Mouse (Mus musculus): ENCODE results near the gene Ift122.

Ift122 gene

DNA sequence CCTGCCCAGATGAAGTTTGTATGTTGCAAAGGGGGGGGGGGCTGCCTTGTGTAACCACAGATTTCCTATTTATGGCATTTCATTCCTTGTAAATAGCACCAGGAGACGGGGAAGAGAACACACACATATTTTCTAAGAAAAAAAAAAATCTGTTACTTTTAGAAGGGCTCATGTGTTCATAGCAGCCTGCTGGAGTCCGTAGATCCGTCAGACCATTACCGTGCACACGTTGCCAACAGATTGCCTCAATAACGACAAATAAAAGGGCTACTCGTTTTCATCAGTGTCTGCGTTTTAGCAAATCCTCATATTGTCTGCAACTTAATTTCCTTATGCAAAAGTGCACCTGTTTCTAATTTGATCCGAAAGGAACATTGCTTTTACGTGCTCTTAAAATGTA, 73.1 kb downstream of the Ift122 start:
- no peak for DNase-seq (ENCODE audit: low spot score)

DNA sequence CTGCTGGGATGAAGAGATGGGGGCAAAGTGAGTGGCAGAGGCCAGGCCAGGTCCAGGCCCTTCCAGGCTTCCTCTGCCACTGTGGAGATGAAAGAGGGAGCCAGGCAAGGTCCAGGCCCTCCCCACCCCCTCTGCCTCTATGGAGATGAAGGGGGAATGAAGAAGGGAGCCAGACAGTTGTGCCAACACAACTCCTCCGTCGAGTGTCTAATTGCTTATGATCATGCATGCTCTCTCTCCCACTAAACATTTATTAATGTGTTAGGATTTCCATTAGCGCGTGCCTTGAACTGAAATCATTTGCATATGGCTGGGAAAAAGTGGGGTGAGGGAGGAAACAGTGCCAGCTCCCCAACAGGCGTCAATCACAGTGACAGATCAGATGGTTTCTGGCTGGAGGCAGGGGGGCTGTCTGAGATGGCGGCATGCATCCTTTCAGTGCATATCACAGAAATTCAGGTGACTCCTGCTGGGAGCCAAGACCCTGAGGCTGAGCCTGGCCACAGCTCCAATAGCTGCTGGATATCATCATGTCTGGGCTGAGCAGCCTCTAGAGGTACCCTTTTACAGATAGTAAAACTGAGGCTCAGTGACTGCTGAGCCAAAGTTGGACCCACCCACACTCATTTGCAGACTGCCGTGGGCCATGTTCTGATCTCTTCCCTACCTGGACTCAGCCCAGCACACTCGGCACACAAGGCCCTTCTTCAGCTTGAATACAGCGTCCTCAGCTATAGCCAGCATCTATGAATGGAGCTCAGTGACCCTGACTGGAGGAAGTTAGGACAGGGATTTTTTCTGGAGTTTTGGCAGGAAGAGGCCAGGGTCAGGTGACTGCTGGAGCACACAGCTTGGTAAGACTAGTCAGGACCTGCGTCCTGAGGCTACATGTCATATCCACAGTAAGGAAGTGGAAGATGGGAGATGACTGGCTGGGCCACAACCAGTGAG, 74.3 kb downstream of the Ift122 start:
- no peak for DNase-seq (ENCODE audit: low spot score)

DNA sequence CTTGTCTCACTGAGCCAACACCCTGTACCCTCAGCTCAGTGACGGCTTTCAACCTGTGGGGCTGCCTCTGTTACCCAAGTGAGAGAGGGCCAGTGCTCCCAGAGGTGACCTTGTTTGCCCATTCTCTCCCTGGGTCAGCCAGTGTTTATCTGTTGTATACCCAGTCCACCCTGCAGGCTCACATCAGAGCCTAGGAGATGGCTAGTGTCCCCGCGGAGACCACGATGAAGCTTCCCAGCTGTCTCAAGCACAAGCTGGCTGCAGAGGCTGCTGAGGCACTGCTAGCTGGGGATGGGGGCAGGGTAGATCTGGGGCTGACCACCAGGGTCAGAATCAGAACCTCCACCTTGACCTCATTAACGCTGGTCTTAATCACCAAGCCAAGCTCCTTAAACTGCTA, 76.7 kb downstream of the Ift122 start:
- DNase-seq (ENCODE audit: low spot score), result no peak

DNA sequence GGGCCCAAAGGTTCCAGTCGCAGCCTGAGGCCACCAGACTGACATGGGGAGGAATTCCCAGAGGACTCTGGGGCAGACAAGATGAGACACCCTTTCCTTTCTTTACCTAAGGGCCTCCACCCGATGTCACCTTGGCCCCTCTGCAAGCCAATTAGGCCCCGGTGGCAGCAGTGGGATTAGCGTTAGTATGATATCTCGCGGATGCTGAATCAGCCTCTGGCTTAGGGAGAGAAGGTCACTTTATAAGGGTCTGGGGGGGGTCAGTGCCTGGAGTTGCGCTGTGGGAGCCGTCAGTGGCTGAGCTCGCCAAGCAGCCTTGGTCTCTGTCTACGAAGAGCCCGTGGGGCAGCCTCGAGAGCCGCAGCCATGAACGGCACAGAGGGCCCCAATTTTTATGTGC, 78.4 kb downstream of the Ift122 start, which contains the start of gene Rho:
Gene Rho (plus strand): TSS at position 110 of the 400 bp plus-strand sequence.
- no peak for DNase-seq (ENCODE audit: low spot score)

DNA sequence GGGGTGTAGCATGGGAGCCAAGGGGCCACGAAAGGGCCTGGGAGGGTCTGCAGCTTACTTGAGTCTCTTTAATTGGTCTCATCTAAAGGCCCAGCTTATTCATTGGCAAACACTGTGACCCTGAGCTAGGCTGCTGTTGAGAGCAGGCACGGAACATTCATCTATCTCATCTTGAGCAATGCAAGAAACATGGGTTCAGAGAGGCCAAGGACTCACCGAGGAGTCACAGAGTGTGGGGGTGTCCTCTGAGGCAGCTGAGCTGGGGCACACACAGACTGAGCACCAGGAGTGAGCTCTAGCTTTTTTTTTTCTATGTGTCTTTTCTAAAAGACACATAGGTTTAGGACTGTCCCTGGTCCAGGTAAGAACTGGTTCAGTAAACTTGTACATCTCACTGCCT, 79.1 kb downstream of the Ift122 start:
- DNase-seq (ENCODE audit: low spot score), result no peak

DNA sequence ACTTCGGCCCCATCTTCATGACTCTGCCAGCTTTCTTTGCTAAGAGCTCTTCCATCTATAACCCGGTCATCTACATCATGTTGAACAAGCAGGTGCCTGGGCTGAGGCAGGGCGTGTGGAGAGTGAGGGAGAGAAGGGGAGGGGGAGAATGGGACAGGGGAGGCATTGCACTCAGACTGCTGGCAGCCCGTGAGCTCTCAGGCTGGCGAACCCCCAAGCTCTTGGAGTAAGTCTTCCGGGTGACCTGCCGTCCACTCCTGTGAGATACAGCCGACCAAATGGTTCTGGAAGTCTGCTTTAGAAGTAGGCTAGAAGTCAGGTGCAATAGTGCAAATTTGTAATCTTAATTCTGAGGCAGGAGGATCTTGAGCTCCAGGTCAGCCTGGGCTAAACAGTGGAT, 82.3 kb downstream of the Ift122 start:
- no peak for DNase-seq (ENCODE audit: low spot score)

DNA sequence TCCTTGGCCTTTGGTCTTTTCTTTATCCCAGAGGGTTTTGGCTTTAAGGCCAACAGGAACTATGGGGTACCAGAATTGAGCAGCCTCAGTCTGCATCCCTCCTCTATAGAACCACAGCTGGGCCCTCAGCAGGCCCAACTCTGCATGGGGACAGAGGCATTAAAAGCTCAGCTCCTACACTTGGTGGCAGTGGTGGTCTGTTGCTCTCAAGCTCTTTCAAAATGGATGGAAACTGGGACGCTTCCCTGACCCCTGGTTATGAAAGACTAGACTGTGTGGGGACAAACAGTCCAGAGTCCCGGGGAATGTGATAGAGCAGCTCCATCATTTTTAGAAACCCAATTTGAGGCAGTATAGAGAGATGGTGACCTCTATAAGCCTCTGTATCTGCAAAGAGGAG, 84.7 kb downstream of the Ift122 start:
- no peak for DNase-seq (ENCODE audit: low spot score)

DNA sequence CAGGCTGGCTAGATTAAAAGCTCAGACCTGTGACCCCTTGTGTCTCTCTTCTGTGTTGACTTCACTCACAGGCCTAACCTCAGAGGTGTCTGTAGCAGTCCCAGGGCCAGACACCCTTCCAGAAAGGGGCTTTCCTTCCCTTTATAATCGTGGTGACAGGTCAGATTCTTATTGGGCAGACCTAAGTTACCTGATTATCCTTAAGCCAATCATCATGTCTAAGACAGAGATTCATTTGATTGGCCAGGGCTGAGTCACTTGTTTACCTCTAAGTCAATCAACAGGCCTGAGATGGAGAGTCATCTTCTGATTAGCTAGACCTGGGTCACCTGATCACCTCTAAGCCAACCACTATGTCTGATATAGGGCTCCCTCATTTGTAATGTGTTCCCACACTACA, 85.5 kb downstream of the Ift122 start:
- no peak for DNase-seq (ENCODE audit: low spot score)

DNA sequence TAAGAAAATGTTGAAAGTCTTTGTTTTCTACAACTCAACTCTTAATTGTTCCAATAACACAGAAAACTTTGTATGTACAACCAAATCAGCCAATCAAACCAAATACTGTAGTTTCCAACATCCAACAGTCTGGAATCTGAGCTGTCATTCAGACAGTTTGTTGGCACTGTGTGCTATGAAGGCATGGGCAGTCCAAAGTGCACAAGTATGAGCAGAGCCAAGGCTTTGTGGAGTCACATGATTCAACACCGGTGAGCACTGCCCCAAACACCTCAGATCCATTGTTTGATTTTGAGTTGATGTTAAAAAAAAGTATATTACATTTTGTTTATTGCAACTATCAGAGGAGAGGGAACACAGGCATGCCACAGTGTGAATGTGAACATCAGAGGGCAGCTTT, 87.3 kb downstream of the Ift122 start:
- no peak for DNase-seq (ENCODE audit: low spot score)

DNA sequence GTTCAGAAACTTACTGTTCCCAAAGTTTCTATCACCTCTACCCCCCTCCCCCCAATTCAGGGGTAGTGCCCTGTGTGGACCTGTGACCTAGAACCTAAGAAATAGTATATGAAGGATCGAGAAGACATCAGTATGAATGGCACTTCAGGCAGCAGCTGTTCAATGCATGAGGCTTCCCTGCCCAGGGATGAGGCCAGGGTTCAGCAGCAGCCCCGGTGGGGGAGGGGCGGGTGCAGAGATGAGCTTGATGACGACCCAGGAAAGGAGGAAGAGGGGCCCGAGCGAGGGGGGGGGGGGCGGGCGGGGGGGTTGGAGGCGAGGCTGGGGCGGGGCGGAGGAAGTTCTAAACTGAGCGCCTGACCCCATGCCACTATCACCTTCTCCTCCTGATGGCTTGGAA, 87.9 kb downstream of the Ift122 start:
- DNase-seq (ENCODE audit: low spot score), result no peak

DNA sequence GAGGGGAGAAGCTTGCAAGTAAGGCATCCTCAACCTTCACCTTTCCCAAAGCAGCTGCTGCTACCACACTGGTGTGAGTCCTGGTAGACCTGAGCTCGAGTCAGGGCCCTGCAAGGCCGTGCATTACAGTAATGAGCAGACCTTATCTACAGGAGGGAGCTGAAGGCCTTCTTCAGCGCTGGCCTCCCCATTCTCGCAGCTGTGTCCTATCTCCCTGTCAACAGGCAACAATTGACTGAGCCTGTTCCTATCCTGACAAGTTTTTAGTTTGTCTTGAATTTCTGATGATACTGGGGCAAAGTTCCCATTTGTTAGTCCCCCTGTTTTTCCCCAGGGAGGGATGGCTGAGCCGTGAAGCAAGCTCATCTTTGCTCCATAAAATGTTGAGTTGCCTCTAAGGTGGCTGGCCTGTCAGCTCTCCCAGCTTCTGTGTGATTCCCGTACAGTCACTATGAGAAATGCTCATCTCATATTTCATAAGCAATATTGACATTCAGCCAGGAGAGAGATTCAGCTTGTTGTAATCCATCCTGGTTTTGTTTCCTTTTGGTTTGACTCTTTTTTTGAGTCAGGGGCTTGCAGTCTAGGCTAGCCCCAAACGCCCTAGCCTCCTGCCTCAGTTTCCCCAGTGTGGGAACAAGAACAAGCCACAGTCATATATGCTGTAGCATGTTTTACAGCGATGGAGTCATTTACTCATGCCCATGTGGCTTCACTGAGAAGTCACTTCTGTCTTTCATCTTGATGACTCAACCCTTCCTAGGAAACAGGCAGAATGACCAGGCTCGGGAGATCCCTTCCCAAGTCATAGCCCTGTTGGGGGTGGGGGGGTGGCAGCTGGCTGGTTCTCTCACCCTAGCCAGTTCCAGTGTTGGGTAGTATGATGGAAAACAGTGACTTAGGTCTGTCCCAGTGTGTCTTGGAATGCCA, 90.5 kb downstream of the Ift122 start:
- DNase-seq (ENCODE audit: low spot score), result no peak

DNA sequence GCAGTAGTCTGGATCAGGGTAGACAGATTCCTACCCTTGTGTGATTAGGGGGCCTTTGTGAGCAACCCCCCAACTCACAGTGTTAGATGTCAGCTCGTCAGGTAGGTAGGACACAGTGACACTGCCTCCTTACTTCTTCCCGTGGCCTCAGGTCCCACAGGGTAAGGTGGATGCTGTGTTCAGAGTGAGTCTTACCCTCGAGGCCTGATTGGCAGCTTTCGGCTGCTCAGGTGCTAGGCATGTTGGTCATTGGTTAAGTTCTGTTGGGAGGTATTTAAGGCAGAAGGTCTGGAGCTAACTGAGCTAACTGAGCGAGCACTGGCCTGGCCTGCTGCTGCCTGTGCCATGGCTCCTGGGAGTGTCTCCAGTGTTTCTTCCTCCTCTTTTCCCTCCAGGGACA, 91.4 kb downstream of the Ift122 start, which contains the start of gene H1foo:
Gene H1foo (plus strand): TSS at position 301 of the 400 bp plus-strand sequence.
- DNase-seq (ENCODE audit: low spot score), result no peak

DNA sequence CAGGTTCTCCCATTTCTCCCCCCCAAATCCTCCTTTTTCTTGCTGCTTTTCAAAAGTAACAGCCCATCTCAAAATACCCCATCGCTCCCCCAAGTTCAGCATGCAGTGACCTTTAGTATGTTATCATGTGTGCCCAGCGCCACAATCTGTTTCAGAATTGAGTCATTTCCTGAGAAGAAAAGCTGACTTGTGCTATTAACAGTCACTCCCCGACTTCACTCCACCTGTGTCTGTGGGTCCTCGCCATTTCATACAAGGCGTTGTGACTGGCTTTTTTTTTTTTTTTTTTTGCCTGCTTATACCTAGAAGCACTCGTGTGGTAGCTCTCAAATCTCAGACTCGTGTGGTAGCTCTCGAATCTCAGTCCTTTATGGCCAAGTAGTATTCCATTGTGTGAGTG, 92.4 kb downstream of the Ift122 start:
- no peak for DNase-seq (ENCODE audit: low spot score)

DNA sequence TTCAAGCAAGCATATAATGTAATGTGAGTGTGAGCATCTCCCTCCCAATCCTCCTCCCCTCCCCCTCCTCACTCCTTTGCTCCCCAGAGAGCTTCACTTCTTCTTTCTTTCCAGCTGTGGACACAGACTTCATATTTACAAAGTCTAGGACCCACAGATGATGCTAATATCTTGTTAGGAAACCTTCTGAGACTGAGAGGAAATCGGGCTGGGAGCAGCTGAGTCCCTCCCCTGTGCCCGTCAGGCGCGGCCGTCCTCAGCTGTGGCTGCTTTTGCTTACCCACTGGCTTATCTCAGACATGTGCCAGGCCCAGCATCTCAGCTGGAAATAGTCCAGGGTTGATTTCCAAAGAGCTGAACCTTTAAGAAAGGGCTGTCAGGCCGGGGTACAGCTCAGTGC, 93.1 kb downstream of the Ift122 start:
- no peak for DNase-seq (ENCODE audit: low spot score)

DNA sequence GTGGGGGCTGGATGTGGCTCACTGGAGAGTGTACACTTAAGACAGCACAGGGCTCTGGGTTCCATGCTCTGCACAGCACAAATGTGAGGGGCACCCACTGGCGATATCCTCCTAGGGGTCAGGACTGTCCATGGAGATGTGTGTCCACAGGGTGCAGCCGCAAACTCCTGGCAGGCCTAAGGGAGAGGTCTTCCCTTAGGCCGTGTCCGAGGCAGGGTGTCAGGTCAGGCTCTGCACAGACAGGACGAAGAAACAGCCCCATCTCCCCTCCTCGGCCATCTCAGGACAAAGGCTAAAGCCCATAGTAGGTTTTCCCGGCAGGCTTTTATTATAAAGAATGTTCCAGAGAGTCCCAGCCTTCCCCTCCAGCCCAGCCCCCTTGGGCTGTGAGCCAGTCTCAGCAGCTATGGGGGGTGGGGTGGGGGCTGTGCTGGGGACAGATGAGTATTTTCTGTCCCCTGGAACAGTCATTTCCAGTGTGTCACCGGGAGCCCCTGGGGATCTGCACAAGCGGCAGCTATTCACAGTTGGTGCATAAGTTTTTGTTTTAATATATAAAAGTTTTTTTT, 101.3 kb downstream of the Ift122 start:
- DNase-seq (ENCODE audit: low spot score), result no peak

DNA sequence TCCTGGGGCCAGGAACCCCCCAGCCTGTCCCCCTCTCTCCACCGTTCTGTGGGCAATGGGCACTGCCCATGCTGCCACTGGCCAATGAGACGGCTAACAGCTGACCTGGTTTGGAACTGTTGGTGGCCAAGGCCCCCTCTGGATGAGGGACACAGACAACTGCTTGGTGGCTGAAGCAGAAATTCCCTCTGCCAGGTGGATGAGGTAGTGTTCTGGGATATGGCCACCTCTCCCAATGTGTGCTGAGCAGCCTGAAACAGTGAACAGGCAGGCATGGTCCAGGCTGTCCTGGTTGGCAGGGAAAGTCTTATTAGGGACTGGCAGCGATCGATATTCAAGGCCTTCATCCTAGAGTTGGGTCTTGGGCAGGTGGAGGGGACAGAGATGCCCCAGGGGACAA, 101.9 kb downstream of the Ift122 start:
- no peak for DNase-seq (ENCODE audit: low spot score)

DNA sequence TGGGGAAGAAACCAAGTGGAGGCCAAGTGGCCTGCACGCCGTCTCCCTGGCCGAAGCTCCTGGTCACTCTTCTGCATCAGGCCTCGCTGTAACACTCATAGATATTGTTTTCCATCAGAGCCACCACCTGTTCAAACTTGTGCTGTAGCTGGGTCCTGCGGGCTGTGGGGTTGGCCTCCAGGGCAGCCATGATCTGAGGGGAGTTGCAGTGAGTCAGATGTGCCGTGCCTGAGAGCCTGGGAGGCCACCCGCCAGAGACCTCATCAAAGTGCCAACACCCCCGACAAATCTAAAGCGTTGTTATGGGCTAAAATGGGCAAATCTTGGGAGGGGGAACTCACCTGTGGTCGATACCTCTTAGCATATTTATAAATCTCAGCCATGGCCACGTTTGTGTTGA, 102.4 kb downstream of the Ift122 start:
- no peak for DNase-seq (ENCODE audit: low spot score)

DNA sequence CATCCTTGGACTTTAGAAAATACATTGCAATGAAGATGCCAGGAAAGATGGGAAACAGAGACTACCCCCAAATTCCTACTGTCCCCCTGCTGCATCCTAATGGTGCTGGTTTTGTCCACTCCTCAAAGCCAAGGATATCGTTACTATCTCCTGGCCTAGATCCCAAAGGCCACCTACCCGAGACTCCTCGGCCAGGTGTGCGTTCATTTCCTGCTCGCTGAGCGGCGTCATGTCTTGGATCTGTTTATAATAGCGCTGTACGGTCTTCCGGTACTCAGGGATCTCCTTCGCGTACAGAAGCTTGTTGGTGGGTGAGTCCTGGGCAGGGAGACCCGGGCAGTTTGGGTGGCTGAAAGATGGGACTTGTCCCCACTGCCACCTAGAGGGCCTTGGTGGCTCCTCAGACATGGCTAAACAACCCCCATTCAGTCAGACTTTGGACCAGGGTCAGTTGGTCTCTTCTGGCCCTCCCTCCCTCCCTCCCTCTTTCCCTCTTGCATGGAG, 103.2 kb downstream of the Ift122 start:
- DNase-seq (ENCODE audit: low spot score), result no peak

DNA sequence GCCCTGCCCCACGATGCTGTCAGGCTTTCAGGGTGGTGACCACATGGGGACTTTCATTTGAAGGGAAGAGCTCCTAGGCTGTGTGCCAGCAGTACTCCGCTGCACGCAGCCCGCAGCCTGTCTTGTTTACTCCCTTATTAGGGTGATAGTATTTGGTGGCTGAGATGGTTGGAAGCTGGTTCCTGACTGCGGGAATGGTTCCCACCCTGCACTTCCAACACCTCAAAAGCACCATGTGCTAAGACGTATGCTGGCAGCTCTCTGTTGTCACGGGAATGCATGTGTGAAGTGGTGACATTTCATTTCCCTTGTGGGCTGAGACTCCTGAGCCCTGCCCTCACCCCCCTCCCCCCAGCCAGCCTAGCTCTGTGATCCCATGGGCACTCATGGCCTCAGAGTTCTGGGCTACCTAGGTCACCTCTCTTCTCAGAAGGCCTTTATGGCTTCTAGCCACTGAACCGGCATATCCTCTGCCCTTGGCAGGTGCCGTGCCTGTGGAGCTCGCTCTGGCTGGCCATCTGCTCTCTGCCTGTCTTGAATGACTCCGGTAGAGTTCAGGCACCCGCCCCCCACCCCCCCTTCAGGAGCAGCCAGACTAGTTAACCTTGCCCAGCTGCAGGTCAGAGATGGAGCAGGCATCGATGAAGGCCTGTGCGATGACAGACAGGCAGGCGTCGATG, 103.8 kb downstream of the Ift122 start:
- no peak for DNase-seq (ENCODE audit: low spot score)

DNA sequence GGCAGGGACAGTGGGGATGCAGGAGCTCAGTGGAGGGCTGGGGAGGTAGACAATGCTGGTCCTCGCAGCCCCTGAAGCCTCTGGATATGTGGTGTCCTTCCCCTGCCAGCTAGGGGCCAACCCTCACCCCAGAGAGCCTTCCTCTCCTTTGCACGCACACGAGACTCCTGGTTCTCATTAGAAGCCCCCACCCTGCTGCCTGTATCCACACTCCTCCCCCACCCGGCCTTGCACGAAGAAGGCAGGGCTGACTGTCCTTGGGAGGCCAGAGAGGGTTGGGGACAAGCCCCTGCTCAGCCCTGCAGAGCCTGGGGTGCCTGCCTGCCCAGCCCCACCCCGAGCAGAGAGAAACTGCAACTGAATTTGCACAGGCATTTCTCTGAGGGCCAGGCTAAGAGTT, 104.4 kb downstream of the Ift122 start:
- DNase-seq (ENCODE audit: low spot score), result no peak

DNA sequence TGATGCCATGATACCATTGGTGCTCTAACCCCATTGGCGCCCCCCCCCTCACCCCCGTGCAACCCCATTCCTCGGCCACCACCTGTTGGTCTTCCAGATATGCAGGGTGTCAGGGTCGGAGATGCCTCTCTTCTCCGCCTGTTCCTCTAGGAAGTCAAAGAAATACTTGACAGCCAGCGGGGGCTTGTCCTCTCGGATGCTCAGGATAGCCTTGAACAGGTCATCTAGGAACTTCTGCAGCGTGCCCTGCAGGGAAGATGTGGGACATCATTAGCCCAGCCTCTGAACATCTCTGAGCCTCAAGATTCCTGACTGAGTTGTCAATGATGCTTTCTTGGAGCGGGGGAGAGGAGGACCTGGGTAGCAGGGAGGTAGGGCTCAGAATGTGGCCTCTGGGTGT, 105.2 kb downstream of the Ift122 start:
- no peak for DNase-seq (ENCODE audit: low spot score)
